Mouse (Mus musculus) stomach, embryonic 16.5 days (tissue): ENCODE data around the gene Churc1. TPM values are rescaled to one million over a fixed set of nuclear protein-coding genes. Genes with fewer than 3 reads are reported as not detected.
A peak's percentile ranks its signal among the peaks of the same experiment; 100 is the strongest.

Experiments
- ATAC-seq: fragments of 200-750 bp; cut with Nextera tagmentation; 2 replicates; pipeline ENCODE4 v1.8.0; 2017; ENCODE audit warnings: moderate number of reproducible peaks, moderate TSS enrichment; ENCODE audit not compliant: insufficient read depth, low FRiP score
- H3K27ac ChIP-seq: fragments of 300-500 bp; sonication (generic); 2 replicates; pipeline ENCODE4 v1.5.1; 2014; ENCODE audit warnings: low read length
- H3K27me3 ChIP-seq: fragments of 300-500 bp; sonication (generic); 2 replicates; pipeline ENCODE4 v1.6.1; 2014; ENCODE audit warnings: low read length, control low read depth, mixed read lengths; ENCODE audit not compliant: control insufficient read depth, insufficient read depth
- H3K36me3 ChIP-seq: fragments of 300-500 bp; sonication (generic); 2 replicates; pipeline ENCODE4 v1.6.1; 2014; ENCODE audit warnings: low read length; ENCODE audit not compliant: control insufficient read depth, insufficient read depth
- H3K4me1 ChIP-seq: fragments of 300-500 bp; sonication (generic); 2 replicates; pipeline ENCODE4 v1.6.1; 2014; ENCODE audit warnings: low read length, control low read depth, mixed read lengths; ENCODE audit not compliant: control insufficient read depth, insufficient read depth
- H3K4me2 ChIP-seq: fragments of 300-500 bp; sonication (generic); 2 replicates; pipeline ENCODE4 v1.6.1; 2014; ENCODE audit warnings: low read depth, low read length, mixed read lengths
- H3K4me3 ChIP-seq: fragments of 300-500 bp; sonication (generic); replicated peaks from 2 replicates; pipeline ENCODE4 v1.5.1; 2014; ENCODE audit warnings: mild to moderate bottlenecking, low read length
- H3K9ac ChIP-seq: fragments of 300-500 bp; sonication (generic); 2 replicates; pipeline ENCODE4 v1.6.1; 2014; ENCODE audit warnings: low read length
- H3K9me3 ChIP-seq: fragments of 300-500 bp; sonication (generic); replicated peaks from 2 replicates; pipeline ENCODE4 v1.6.1; 2016; ENCODE audit warnings: low read length, control low read depth; ENCODE audit not compliant: control insufficient read depth
- WGBS: fragments of 180-500 bp; shearing (Covaris S2); extraction: QIAGEN DNeasy Blood & Tissue Kit; methylation state at CpG from one replicate; pipeline ENCODE4 v1.1.7; 2014; 5-methylcytosine and 5-hydroxymethylcytosine counted together
- polyA plus RNA-seq: library from polyadenylated mRNA; unstranded; fragments of >200 nt; fragmentation: Nextera tagmentation; extraction: Ambion mirVana; gene quantifications from 2 replicates; pipeline ENCODE4 v1.2.1, GENCODE M21; 2015

The Churc1 gene
- polyA plus RNA-seq, result 140 and 149 TPM in 2 replicates

GRCm38 (mm10) chr12:76765354-76765851 is at the start of gene Churc1, which contains the start of gene Fntb:
Gene Churc1 (plus strand): TSS chr12:76765538.
Gene Fntb (plus strand): TSS chr12:76765589.
- peak; percentile 97 for ATAC-seq
- under 1% methylated on average over 31 of the region's 31 CpGs for WGBS
- Histone ChIP-seq H3K9ac (peak within 1 kb of the TSS; percentile 88), H3K27me3 (no peaks in the 10 kb centered on the region), H3K9me3 (no peaks in the 10 kb centered on the region), H3K4me3 (peak within 1 kb of the TSS; percentile 64), H3K27ac (peak within 1 kb of the TSS; percentile 77), H3K4me1 (0 out of 2 replicates have a peak, but pooled peaks cover 6% of the 10 kb centered on the region), H3K4me2 (peak within 1 kb of the TSS; percentile 63), H3K36me3 (no peaks in the 10 kb centered on the region)

GRCm38 (mm10) chr12:76718384-76718783 is 47.0 kb upstream of the Churc1 start:
- WGBS, result 84% methylated on average over 4 of the region's 4 CpGs
- no peaks in the 10 kb centered on the region for H3K4me1 ChIP-seq
- H3K4me3 ChIP-seq, result no peak overlapping the region
- no peak overlapping the region for H3K4me2 ChIP-seq
- no peaks in the 10 kb centered on the region for H3K27me3 ChIP-seq
- ATAC-seq, result no peak
- no peaks in the 10 kb centered on the region for H3K9me3 ChIP-seq
- no peak overlapping the region for H3K27ac ChIP-seq
- no peak overlapping the region for H3K9ac ChIP-seq
- no peaks in the 10 kb centered on the region for H3K36me3 ChIP-seq

DNA sequence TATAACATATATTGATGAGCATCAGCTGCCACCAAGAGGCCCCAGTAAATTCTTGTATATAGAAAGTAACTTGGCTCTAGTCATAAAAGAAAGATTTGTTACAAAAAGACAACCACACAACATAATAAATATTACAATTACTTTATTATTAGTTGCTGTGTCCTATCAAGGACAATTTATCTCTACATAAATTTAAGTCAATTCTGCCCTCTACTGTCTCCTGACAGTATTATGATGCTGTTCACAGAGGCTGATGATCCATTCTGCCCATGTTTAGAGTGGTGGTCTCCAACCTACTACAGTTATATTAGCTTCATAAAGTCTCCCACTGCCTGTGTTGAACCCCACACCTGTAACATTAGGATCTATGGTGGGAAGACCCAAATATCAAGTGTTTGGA is 44.8 kb upstream of the Churc1 start:
- H3K9me3 ChIP-seq, result 0 out of 2 replicates have a peak, but pooled peaks cover 3% of the 10 kb centered on the region
- H3K4me3 ChIP-seq, result no peak overlapping the region
- no peak overlapping the region for H3K4me2 ChIP-seq
- H3K4me1 ChIP-seq, result no peaks in the 10 kb centered on the region
- ATAC-seq, result no peak
- no peaks in the 10 kb centered on the region for H3K27me3 ChIP-seq
- H3K27ac ChIP-seq, result no peak overlapping the region
- no peaks in the 10 kb centered on the region for H3K36me3 ChIP-seq
- no peak overlapping the region for H3K9ac ChIP-seq

DNA sequence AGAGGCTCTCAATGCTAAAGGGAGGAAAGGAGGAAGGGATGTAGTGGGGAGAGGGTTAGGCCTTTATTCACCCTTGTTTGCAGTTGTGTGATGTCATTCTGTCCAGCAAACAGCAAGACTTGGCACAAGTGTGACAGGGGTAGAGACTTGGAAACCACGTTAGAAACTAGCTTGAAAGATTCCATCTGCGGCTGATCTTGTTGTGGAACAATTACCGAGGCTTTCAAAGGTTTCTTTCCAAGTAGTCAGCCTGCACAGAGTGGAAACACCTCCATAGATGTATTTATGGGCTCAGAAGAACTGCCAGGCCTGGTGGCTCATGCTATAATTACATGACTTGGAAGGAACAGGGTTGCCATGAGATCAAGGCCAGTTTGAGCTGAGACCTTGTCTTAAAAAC is 43.3 kb upstream of the Churc1 start:
- no peak overlapping the region for H3K4me2 ChIP-seq
- no peaks in the 10 kb centered on the region for H3K27me3 ChIP-seq
- no peak for ATAC-seq
- WGBS, result 60% methylated on average over 3 of the region's 3 CpGs
- H3K9ac ChIP-seq, result no peak overlapping the region
- H3K9me3 ChIP-seq, result 0 out of 2 replicates have a peak, but pooled peaks cover 3% of the 10 kb centered on the region
- H3K36me3 ChIP-seq, result no peaks in the 10 kb centered on the region
- no peak overlapping the region for H3K27ac ChIP-seq
- no peak overlapping the region for H3K4me3 ChIP-seq
- no peaks in the 10 kb centered on the region for H3K4me1 ChIP-seq

DNA sequence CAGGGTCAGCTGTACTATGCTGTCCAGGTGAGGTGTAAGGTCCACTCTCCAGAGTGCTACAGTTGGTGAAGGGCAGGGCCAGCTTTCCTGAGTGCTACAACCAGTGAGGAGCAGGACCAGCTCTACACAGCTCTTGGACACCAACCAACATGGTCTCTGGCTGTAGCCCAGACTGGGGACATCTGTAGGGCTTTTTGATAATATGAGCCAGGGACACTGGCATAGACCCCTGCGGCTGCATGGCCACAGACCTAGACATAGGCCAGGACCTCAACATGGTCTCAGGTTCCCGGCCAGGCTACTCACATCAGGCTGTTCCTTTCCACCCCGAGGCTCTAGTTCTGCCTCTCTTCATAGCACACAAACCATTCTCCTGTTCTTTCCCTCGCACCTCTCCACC is 37.4 kb upstream of the Churc1 start:
- H3K36me3 ChIP-seq, result no peaks in the 10 kb centered on the region
- 0 out of 2 replicates have a peak, but pooled peaks cover 5% of the 10 kb centered on the region for H3K9me3 ChIP-seq
- H3K4me2 ChIP-seq, result no peak overlapping the region
- H3K27me3 ChIP-seq, result no peaks in the 10 kb centered on the region
- WGBS, result 80% methylated on average over 4 of the region's 4 CpGs
- H3K9ac ChIP-seq, result no peak overlapping the region
- H3K27ac ChIP-seq, result no peak overlapping the region
- no peak overlapping the region for H3K4me3 ChIP-seq
- no peaks in the 10 kb centered on the region for H3K4me1 ChIP-seq
- ATAC-seq, result no peak

GRCm38 (mm10) chr12:76750866-76751459 is 14.4 kb upstream of the Churc1 start:
- no peaks in the 10 kb centered on the region for H3K27me3 ChIP-seq
- H3K4me2 ChIP-seq, result no peak overlapping the region
- no peaks in the 10 kb centered on the region for H3K36me3 ChIP-seq
- 75% methylated on average over 16 of the region's 16 CpGs for WGBS
- H3K9ac ChIP-seq, result no peak overlapping the region
- no peak overlapping the region for H3K27ac ChIP-seq
- no peaks in the 10 kb centered on the region for H3K4me1 ChIP-seq
- no peaks in the 10 kb centered on the region for H3K9me3 ChIP-seq
- ATAC-seq, result no peak
- no peak overlapping the region for H3K4me3 ChIP-seq

- no peaks in the 10 kb centered on the region for H3K36me3 ChIP-seq
- H3K4me2 ChIP-seq, result no peak overlapping the region
- no peaks in the 10 kb centered on the region for H3K4me1 ChIP-seq
- H3K27me3 ChIP-seq, result no peaks in the 10 kb centered on the region
- no peak overlapping the region for H3K27ac ChIP-seq
- no peaks in the 10 kb centered on the region for H3K9me3 ChIP-seq
- ATAC-seq, result no peak
- H3K9ac ChIP-seq, result no peak overlapping the region
- no peak overlapping the region for H3K4me3 ChIP-seq
- 43% methylated on average over 14 of the region's 14 CpGs for WGBS
Measured at GRCm38 (mm10) chr12:76752652-76753318, 12.6 kb upstream of the Churc1 start.

- peak overlapping the region; percentile 77; the same call in 1 of the 2 replicates for H3K27ac ChIP-seq
- peak overlapping the region; percentile 63 for H3K4me2 ChIP-seq
- H3K9ac ChIP-seq, result peak overlapping the region; percentile 88
- H3K4me1 ChIP-seq, result 0 out of 2 replicates have a peak, but pooled peaks cover 6% of the 10 kb centered on the region
- no peaks in the 10 kb centered on the region for H3K9me3 ChIP-seq
- WGBS, result 28% methylated on average over 20 of the region's 20 CpGs
- H3K4me3 ChIP-seq, result peak overlapping the region; percentile 64
- H3K27me3 ChIP-seq, result no peaks in the 10 kb centered on the region
- ATAC-seq, result no peak
- H3K36me3 ChIP-seq, result no peaks in the 10 kb centered on the region
Measured at GRCm38 (mm10) chr12:76765901-76766630, 728 bp downstream of the Churc1 start.
